Mouse (Mus musculus) liver, embryonic 18 days (tissue): ENCODE data around the gene Tyw5. TPM values are rescaled to one million over a fixed set of nuclear protein-coding genes. Genes with fewer than 3 reads are reported as not detected.

Experiments
- polyA plus RNA-seq: library from polyadenylated mRNA; depleted of rRNA; stranded (reverse); fragments of >200 nt; gene quantifications from 2 replicates; pipeline ENCODE4 v1.2.3, GENCODE M21; 2012; rRNA removed

The Tyw5 gene
- 6.9 and 8.7 TPM in 2 replicates for polyA plus RNA-seq

DNA sequence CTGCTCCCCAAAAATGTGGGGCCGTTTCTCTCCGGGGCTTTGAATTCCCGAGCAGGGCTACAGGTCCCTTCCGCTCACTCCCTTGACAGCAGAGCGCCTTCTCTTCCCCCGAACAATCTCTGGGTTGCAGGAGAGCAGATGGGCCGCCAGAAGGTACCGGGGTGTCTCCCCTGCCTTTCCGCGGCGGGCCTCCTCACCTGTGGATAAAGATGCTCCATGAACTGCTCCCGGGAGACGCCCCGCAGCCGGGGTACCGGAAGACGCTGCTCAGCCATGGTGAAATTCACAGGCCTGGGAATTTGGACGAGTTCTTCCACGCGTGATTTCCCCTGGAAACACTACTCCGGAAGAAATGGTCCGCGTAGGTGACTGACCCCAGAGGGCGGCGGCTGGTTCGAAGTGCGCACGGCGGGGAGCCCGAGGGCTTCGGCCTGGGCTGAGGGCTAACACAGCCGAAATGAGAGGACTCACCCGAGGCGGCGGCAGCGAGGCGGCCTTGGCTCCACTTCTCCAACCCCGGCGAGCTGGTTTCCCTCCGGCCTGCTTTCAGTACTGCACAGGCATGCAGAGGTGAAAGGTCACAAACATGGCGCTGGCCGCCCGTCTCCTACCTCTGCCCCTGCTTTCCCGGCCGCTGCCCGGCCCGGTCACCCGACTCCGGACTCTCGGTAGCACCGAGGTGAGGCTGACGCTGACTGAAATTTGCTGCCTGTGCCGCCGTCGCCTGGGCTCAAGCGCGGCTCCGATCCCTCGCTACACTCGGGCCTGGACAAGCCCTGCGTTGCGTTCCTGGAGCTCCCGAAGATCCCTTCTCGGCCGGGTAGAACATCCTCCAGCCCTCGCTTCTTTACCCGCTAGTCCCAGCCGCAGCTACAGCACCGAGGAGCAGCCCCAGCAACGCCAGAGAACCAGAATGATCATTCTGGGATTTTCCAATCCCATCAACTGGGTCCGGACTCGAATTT lies at the start of gene Tyw5, which contains the start of gene Maip1:
Gene Tyw5 (minus strand): TSS at position 915 of the 965 bp plus-strand sequence.
Gene Maip1 (plus strand): TSS at position 142 of the 965 bp plus-strand sequence.

DNA sequence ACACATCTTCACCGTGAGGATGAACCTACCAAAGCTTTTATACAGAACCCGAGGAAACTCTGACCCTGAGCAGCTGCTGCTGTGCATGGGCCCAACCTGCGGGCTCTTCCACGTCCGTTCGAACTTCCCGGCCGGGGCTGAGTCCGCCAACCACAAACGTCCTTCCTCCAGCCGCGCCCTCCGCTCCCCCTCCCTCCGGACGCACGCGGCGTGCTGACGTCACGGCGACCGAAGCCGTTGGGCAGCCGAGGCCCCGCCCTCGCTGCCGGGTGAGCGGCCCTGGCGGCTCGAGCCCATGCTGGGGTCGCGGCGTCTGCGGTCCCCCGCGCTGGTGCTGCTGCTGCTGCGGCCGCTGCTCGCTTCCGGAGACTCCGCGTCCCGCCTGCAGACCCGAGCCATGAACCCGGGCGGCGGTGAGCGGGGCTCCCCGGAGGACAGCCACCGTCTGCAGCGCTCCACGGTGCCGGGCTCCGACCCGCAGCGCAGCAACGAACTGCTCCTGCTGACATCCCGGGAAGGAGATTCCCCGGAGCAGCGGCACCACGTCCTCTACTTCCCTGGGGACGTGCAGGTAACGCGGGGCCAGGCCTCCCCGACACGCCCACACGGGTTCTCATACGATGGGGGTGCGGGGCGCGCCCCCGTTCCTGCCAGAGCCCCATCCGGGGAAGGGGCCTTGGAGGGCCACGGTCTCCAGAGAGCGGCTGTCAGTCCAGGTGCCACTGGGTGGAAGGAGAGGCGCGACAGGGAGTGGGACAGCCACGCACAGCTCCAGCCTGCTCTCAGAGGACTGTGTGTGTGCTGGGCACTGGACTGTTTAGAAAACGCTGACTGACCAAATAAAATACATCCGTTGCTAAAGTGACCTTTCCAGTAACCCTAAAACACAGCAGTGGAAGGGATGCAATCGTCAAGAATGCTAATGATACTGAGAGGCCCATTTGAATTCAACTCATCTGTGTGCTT lies 29.2 kb downstream of the Tyw5 start, which contains the start of gene 1700066M21Rik:
Gene 1700066M21Rik (plus strand): TSS at position 245 of the 966 bp plus-strand sequence.

Other genes with a start within 250 kb of the Tyw5 start
- 3.2 and 3.4 TPM in 2 replicates for gene 1700066M21Rik, start 29.5 kb downstream of the Tyw5 start, polyA plus RNA-seq
- gene Maip1, start 773 bp downstream of the Tyw5 start, polyA plus RNA-seq: 4.4 and 4.7 TPM in 2 replicates